Mouse (Mus musculus) right cerebral cortex, postnatal 25 days (tissue): ENCODE data around the gene Naa35.
"Not testable (repeated sequence)": the region's sequence is repeated elsewhere in the genome, so short reads cannot be mapped to it uniquely, and the experiment has no call there.

Source experiments
- DNase-seq: peaks from one replicate; pipeline ENCODE4 v3.0.0; 2022

The Naa35 gene

DNA sequence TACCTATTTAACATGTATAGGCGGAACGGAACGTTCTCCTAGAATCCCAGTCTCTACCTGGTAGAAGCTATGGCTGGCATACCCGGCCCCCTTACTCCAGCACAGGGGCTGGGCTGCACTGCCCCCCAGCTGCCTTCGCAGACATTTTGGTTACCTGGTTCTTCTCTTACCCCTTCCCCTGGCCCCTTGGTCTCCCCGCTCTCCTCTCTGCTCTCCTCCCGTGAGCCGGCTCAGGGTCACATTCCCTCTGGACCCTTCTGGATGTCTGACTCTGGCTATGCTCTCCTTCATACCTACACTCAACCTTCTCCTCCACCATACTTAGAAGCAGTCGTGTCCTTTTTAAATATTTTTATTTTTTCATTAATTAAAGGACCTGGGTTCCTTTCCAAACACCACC lies 578 bp upstream of the Naa35 start:
- peak; percentile 37 for DNase-seq

DNA sequence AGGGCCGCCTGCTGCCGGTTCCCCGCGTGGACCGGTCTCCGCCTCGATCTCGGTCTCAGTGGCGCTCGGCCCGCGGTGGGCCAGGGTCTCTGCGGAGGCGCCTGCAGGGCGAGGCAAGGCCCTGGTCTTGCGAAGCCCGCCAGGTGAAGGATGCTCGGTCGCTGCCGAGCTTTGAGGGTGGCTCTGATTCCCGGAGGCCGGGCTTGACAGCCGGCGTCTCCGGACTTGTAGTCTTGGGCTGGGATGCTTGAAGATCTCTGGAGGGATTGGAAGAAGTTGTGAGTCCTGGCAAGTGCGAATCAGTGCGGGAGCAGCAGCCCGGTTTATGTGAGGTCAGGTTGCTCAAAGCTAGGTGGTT lies 568 bp downstream of the Naa35 start:
- DNase-seq, result no peak

DNA sequence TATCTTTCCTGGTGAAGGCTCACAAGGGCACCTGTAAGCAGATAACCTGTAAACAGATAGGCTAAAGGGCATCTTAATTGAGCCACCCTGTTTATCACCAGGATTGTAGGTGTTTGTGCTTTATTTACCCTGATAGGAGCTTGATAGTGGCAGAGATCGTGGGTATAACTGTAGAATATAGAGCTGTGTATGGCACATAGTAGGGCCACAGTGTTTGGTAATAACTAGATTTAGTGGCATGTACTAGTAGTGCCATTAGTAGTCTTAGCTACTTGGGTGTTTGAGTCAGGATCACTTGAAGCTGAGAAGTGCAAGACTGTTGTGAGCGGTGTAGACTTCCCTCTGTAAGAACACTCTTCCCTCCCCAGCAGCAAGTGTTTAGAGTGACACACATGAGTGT lies 2.1 kb downstream of the Naa35 start:
- no peak for DNase-seq

DNA sequence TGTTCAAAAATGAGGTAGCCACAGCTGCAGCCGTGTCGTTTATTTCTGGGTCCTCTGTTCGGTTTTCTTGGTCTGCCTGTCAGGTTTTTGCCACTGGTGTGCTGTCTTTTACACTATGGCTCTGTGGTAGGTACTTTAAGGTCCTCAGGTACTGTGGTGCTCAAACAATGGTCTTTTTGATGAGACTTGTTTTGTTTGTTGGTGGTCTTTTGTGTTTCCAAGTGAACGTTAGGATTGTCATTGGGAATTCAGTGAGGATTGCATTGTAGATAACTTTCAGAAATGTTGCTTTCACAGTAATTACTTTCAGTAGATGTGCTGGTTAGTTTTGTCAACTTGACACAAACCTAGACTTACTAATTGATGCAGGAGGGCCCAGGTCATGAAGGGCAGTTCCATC lies 4.6 kb downstream of the Naa35 start:
- no peak for DNase-seq

DNA sequence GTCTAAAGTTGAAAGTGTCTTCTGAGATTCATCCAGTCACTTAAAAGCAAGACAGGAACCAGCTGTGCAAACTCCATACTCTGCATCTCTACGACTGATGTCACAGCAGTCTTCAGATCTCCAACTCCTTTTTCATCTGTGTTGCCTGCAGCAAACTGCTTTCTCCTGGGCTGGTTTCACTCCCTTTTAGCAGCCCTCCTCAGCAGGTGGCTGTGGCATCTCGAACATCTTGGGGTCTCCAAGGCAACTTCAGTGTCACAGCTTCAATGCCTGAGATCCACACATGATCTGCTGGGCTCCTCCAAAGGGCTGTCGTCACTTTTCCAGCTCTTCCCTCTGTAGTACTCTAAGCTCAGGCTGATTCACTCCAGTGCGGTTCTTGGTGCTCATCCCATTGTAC lies 5.6 kb downstream of the Naa35 start:
- no peak for DNase-seq

DNA sequence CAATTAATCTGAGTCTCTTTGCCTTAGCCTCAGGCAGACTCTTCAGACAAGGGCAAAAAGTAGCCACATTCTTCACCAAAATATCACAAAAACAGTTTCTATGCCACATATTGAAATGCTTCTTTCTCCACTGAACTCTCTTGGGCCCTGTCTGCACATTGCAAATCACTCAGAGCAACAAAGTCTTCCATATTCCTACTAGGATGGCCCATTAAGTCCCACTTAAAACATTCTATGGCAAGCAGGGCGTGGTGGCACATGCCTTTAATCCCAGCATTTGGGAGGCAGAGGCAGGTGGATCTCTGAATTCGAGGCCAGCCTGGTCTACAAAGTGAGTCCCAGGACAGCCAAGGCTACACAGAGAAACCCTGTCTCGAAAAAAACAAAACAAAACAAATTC lies 7.0 kb downstream of the Naa35 start:
- DNase-seq, result not testable (repeated sequence)

DNA sequence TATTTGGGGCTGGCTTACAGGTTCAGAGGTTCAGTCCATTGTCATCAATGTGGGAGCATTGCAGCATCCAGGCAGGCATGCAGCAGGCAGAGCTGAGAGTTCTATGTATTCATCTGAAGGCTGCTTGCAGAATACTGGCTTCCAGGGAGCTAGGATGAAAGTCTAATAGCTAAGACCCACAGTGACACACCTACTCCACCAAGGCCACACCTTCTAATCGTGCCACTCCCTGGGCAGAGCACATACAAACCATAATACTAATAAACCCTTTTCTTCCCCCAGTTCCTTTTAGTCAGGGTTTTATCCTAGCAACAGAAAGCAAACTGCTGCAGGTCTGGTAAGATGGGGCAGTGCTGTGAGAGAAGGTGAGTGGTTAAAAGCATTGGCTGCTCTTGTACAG lies 7.6 kb downstream of the Naa35 start:
- DNase-seq, result no peak

DNA sequence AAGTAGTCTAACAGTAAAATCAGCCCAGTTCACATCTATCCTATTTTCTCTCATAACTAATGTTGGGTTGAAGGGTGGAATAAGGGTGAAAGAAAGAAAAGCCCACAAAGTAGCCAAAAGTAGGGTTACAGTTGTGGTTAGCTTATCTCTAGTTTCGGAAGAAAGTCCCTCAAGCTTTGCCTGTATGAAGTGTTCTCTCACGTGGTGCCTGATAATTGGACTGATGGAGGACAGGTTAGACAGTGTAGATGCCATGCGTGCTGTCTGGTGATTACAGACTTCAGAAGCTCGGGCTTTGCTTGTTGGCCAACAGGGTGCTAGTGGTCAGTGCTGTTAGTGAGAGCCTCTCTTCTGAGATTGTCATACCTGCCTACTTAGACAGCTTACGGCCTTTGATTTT lies 18.0 kb downstream of the Naa35 start:
- no peak for DNase-seq

DNA sequence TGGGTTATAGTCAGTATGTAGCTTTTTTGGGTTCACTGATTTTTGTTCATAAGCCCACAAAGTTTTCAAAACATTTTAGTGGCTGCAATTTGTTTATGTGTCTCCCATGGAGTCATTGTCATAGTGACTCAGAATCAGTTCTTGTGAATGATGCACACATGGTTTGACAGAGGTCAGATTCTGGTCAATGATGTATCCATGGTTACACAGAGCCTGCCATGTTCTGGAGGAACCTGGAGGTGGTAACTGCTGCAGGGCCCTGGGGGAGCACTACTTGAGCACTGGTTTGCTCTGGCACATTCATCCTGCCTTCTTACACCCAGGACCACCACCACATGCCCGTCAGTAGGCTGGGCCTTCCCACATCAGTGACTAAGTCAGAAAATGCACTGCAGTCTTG lies 19.5 kb downstream of the Naa35 start:
- no peak for DNase-seq

DNA sequence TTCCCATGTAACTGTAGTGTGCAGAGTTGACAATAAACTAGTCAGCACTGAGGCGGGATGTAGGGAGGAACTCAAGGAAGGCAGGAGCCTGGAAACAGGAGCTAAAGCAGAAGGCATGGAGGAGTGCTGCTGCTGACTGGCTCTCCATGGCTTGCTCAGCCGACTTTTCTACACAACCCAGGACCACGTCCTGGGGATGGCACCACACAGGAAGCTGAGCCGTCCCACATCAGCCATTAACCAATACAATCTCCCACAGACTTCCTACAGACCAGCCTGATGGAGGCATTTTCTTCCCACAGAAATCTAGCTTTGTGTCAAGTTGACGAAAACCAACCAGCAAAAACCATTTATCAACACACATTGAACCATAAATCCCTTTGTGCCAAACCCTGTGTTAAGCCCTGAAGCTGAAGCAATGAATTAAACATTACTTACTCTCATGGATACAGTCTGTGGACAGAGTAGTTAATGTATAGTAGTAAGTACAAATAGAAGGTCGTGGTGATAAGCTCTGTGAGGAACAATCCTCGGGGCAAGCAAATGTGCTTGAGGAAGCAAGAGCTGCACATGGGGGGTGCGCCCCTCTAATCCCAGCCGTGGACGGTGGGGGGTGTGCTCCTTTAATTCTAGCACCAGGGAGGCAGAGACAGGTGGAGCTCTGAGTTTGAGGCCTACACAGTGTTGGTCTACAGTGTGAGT lies 20.3 kb downstream of the Naa35 start:
- DNase-seq, result no peak

DNA sequence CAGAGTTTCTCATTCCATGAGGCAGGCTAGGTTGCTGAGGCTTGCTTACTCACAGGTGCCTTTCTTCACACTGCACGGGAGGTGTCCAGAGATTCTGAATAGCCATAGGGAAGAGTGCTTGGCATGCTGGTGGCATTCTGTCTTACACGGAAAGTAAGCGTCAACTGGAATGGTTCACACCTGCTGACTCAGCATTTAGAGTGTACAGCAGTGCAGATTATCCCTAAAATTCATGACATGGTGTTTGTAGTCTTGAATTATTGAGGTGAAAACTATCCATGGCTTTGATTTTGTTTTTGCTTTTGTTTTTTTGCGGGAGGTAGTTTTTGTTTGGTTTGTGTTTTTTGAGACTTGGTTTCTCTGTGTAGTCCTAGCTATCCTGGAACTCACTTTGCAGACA lies 24.8 kb downstream of the Naa35 start:
- DNase-seq, result no peak

DNA sequence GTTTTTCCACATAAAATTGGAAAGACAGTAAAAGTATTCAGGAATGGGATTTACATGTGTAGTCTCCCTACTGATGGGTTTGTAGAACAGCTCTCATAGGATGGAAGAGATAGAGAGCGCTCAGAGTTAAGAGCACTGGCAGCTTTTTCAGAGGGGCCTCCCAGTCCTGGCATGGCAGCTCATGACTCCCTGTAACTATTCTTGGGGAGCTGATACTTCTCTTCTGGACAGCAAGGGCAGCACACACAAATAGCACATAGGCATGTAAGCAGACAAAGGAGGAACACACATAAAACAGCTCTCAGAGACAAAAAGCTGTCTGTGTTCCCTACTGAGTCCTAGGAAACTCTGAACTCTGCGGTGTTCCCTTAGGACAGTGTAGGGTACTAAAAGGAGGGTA lies 25.4 kb downstream of the Naa35 start:
- no peak for DNase-seq

DNA sequence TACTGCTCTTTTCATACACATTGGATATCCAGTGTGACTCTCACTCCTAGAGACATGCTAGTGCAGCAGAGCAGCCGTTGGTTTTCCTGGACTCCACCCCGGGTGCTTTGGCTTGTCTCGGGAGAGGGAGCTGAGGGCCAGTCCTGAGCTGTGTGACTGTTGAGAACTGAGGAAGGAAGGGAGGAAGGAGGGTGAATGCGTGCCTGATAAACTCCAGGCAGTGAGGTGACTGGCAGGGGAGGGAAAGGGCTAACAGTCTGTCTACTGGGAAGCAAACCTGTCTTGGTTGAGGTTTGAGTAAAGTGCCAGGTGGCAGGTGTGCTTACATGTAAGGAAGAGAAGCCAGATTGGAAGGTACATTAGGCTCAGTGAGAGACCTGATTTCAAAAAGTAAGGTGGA lies 28.8 kb downstream of the Naa35 start:
- no peak for DNase-seq

DNA sequence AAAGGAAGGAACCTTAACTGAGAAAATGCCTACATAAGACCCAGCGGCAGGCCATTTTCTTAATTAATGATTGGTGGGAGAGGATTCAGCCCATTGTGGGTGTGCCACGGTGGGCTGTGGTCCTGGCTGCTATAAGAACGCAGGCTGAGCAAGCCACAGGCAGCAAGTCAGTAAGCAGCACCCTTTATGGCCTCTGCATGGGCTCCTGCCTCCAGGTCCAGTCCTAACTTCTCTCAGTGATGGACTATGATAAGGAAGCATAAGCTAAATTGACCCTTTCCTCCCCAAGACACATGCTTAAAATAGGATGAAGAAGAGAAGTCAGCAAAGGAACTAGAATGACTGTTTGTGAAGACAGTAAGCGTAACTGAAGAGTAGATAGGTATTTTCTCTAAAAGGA lies 30.1 kb downstream of the Naa35 start:
- DNase-seq, result no peak

DNA sequence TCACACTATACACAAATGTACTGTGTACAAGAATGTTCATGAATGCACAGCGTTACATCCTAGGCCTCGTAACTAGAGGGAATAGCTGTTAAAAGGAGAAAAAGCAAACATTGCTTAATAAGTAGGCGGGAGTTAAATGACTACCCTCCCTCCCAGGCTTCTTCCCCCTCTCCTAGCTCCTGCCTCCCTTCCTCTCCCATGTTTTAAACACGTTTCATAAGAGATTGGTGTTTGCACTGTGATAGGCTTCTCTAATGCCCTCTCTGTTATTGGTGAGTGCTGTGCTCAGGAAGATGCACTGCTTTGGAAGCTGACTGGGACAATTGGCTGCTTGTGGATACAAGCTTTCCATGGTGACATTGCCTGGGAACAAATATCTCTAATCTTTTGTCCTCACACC lies 30.5 kb downstream of the Naa35 start:
- DNase-seq, result no peak

DNA sequence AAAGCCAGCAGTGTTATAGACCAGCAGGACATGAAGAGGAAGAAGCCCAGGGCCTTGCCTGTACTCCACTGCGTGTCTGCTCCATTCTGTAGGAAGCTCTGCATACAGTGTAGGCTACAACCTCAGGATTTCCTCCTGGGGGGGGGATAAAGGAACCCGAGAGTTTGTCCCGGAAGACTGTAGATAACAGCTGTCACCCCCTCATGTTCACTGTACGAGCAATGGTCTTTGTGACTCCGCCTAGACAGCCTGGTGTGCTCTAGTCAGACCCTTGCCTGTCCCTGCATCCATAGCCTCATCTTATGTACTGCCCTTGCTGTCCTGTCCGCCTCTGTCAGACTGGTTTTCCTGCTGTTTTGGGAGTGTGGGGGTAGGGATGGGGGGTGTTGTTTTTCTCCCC lies 33.4 kb downstream of the Naa35 start:
- DNase-seq, result no peak

DNA sequence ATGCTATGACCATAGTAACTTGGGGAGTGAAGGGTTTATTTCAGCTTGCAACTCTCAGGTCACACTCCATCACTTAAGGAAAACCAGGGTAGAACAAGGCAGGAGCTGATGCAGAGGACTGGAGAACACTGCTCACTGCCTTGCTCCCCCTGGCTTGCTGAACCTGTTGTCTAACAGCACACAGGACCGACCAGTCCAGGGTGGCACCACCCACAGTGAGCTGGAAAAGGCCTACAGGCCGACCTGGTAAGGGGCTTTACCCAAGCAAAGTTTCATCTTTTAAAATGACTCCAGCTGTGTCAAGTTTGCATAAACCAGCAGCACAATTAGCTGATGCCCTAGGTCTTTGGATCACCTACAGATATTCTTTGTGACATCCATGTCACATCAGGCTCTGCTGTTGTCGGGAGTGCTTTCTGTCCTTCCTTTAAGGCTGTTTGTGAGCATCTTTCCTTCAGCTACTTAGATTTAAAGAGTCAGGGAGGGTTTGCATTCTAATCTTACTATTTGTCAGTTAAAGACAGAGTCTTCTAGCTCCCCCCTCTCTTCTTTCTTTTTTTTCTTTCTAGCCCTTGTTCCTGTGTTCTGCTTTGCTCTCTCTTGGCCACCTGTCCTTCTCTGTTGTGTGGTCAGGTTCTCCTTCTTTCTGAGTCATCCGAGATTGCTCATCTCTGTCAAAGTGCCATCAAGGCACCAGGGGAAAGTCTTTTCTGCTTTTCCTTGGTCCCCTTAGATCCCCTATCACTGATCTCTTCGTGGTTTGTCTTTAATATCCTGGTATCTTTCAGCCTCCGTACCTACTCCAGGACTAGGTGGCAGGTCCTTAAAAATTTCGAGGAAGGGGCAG lies 36.8 kb downstream of the Naa35 start:
- DNase-seq, result no peak

DNA sequence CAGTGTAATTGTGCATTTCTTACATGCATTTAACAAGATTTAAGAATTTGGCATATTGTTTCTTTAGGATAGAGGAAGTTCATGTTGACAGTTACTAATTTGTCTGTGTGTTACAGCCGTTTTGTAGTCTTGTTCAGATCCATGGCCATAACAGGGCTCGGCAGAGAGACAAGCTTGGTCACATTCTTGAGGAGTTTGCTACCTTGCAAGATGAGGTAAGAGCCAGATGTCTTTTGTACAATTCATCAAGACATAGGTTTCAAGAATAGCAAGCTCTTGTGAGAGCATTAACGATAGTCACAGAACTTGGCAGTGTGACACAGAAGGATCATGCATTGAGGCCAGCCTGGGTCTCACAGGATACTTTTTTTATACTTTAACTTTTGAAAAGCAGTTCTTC lies 39.3 kb downstream of the Naa35 start:
- no peak for DNase-seq

DNA sequence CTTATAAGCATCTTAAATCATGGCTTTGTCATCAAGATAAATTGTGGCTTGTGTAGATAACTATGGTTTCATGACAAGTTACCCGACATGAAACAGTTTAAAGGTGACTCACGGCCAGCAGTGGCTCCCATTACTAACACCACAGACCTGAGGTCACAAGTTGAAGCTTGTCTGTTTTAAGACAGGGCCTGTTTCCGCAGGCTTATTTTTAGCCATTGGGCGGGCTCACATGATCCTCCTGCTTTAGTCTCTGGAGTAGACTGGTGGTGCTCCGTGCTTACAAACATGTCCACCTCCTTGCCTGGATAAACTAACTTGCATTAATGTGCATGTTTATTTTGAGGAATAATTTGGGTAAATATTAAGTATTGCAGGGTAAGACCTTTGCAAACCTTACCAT lies 39.8 kb downstream of the Naa35 start:
- no peak for DNase-seq

DNA sequence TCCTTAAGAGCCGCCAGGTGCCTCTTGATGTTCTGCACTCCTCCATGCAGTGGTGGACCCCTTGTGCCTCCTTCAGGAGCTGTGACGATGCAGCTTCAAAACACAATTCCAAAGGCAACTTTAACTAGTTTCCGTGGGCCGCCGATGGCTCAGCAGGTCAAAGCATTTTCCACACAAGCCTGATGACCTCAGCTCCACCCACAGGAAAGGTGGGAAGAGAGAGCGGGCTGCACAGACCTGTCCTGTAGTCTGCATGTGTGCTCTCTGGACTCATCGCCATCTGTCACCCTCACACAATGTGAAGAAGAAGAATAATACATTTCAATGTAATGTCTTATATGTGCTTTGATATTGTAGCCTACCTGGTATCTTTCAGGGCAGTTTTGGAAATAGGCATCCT lies 41.7 kb downstream of the Naa35 start:
- no peak for DNase-seq

DNA sequence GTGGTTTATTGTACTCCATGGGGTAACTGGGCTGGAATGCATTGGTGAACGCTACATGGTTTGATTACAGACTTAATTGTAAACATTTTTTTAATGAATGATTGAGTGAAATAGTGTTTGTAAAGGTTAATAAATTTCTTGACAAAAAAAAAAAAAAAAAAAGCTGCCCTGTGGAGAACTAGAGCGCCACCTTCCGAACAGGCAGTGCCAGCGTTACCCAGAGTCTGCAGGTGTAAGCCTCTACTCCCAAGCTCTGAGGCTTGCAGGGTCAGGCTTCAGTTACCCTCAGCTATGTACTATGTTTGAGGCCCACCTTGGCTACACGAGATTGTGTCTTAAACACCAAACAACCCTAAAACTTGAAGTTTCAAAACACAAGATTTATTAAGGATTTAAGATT lies 49.6 kb downstream of the Naa35 start:
- DNase-seq, result no peak

DNA sequence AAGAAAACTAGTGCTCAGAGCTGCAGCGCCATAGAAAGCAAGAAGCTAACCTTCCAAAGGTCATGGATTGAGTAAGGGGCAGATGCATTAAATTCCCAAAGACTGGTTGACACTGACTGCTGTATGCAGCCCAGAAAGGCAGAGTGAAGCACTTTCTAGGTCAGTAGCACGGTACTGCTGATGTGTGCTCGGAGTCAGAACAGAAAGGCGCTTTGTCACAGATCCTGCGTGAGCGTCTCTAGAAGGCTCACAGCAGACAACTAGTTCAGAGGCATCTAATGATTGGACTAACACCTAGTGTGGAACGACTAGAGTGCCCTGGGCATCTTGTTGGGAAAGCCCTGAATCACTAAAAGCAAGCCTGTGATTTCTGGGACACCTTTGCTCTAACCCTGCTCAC lies 52.7 kb downstream of the Naa35 start:
- no peak for DNase-seq

DNA sequence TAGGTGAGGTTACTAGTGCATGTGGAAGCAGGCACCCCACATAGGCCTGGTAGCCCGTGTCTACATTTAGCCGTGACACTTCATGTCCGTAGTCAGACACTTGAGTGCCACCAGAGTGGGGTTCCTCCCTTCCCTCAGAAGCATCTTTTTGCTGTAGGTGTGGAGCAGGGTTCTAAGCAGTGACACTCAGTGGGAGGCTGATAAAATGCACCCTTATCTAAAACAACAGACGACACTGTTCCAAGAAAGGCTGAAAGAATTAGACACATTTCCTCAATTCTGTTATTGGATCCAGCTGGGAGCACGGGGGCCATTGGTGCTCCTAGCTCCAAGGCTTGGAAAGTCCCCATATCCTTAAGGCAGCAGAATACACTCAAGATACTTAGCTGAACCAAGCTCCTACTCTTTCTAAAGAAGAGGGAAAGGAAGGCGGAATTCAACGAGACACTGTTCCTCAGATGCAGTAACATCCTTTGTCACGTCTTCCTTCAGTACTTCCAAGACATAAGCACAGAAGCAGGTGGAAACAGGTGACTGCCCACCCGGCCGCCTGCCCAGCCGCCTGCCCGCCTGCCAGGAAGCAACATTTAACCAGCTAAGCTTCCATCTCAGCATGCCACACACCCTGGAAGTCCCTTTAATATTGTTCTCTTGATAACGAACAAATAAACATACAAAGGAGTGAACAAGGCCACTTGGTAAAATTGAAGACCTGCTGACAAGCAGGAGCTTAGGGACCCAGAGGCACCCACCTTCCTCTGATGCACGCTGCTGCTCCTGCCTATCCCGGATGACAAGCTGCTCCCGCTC lies 54.5 kb downstream of the Naa35 start:
- no peak for DNase-seq

DNA sequence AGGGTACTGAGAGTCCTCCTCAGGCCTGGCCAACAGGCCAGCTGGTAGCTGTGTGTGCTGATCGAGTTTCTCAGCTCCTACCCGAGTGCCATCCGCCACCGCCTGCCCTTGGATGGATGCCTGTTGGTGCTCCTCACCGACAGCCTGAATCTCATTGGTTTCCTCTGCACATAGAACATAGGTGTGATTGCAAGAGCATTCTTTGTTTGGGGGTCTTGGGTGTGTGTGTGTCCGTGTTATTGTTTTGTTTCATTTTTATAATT lies 55.0 kb downstream of the Naa35 start:
- DNase-seq, result no peak
